Mouse (Mus musculus): ENCODE data around the gene Fzd9. TPM values are rescaled to one million over a fixed set of nuclear protein-coding genes. Genes with fewer than 3 reads are reported as not detected.

The Fzd9 gene
- polyA plus RNA-seq (2016; fragmentation: Nextera tagmentation; extraction: Ambion mirVana), result 12.2 and 14.6 TPM in 2 replicates

GRCm38 (mm10) chr5:135251079-135251454 lies at the start of gene Fzd9:
TSS of gene Fzd9 (minus strand) at chr5:135251230.
- H3K4me1 ChIP-seq, result peaks cover 69% of the 10 kb centered on the region
- H3K9me3 ChIP-seq, result peaks cover 1% of the 10 kb centered on the region; the same call in 1 of the 2 replicates
- peak within 1 kb of the TSS; percentile 63 for H3K4me3 ChIP-seq
- H3K27me3 ChIP-seq, result peaks cover 20% of the 10 kb centered on the region
- peak within 1 kb of the TSS; percentile 94 for H3K4me2 ChIP-seq (replicated peaks)
- peak within 1 kb of the TSS; percentile 75 for H3K9ac ChIP-seq (replicated peaks)
- WGBS, result under 1% methylated on average over 51 of the region's 51 CpGs
- peak; percentile 59 for ATAC-seq (ENCODE audit: low FRiP score, low read depth)
- H3K27ac ChIP-seq (replicated peaks), result peak within 1 kb of the TSS; percentile 35; the same call in 1 of the 2 replicates
- H3K36me3 ChIP-seq, result peaks cover 5% of the 10 kb centered on the region

GRCm38 (mm10) chr5:135292001-135292400 lies 41.0 kb upstream of the Fzd9 start:
- no peak overlapping the region for H3K27ac ChIP-seq (replicated peaks)
- H3K36me3 ChIP-seq, result no peaks in the 10 kb centered on the region
- H3K4me2 ChIP-seq (replicated peaks), result no peak overlapping the region
- WGBS, result 83% methylated on average over 2 of the region's 2 CpGs
- no peak for ATAC-seq (ENCODE audit: low FRiP score, low read depth)
- no peak overlapping the region for H3K4me3 ChIP-seq
- H3K9me3 ChIP-seq, result no peaks in the 10 kb centered on the region
- no peaks in the 10 kb centered on the region for H3K27me3 ChIP-seq
- H3K9ac ChIP-seq (replicated peaks), result no peak overlapping the region
- 0 out of 2 replicates have a peak, but pooled peaks cover 4% of the 10 kb centered on the region for H3K4me1 ChIP-seq

- 48% methylated on average over 4 of the region's 4 CpGs for WGBS
Measured at GRCm38 (mm10) chr5:135291193-135291592, 40.2 kb upstream of the Fzd9 start.

GRCm38 (mm10) chr5:135290703-135291102 lies 39.7 kb upstream of the Fzd9 start:
- no peak for ATAC-seq (ENCODE audit: low FRiP score, low read depth)
- H3K4me1 ChIP-seq, result 0 out of 2 replicates have a peak, but pooled peaks cover 4% of the 10 kb centered on the region

More at GRCm38 (mm10) chr5:135291193-135291592, 40.2 kb upstream of the Fzd9 start:
- Histone ChIP-seq H3K4me2 (replicated peaks) (no peak overlapping the region), H3K36me3 (no peaks in the 10 kb centered on the region), H3K4me3 (no peak overlapping the region), H3K9me3 (no peaks in the 10 kb centered on the region), H3K9ac (replicated peaks) (no peak overlapping the region), H3K4me1 (0 out of 2 replicates have a peak, but pooled peaks cover 4% of the 10 kb centered on the region), H3K27ac (replicated peaks) (no peak overlapping the region), H3K27me3 (no peaks in the 10 kb centered on the region)
- no peak for ATAC-seq (ENCODE audit: low FRiP score, low read depth)

GRCm38 (mm10) chr5:135286926-135287325 lies 35.9 kb upstream of the Fzd9 start:
- no peak overlapping the region for H3K9ac ChIP-seq (replicated peaks)
- H3K4me3 ChIP-seq, result no peak overlapping the region
- H3K36me3 ChIP-seq, result no peaks in the 10 kb centered on the region
- H3K27me3 ChIP-seq, result no peaks in the 10 kb centered on the region
- no peak overlapping the region for H3K4me2 ChIP-seq (replicated peaks)
- ATAC-seq (ENCODE audit: low FRiP score, low read depth), result no peak
- H3K9me3 ChIP-seq, result no peaks in the 10 kb centered on the region
- H3K4me1 ChIP-seq, result 0 out of 2 replicates have a peak, but pooled peaks cover 4% of the 10 kb centered on the region
- no peak overlapping the region for H3K27ac ChIP-seq (replicated peaks)
- 82% methylated on average over 5 of the region's 5 CpGs for WGBS

More at GRCm38 (mm10) chr5:135290703-135291102, 39.7 kb upstream of the Fzd9 start:
- H3K9ac ChIP-seq (replicated peaks), result no peak overlapping the region
- 82% methylated on average over 6 of the region's 6 CpGs for WGBS
- H3K36me3 ChIP-seq, result no peaks in the 10 kb centered on the region
- no peaks in the 10 kb centered on the region for H3K27me3 ChIP-seq
- H3K4me3 ChIP-seq, result no peak overlapping the region
- H3K27ac ChIP-seq (replicated peaks), result no peak overlapping the region
- no peak overlapping the region for H3K4me2 ChIP-seq (replicated peaks)
- no peaks in the 10 kb centered on the region for H3K9me3 ChIP-seq

- peak; percentile 79 for ATAC-seq (ENCODE audit: low FRiP score, low read depth)
- Histone ChIP-seq H3K9me3 (no peaks in the 10 kb centered on the region), H3K4me2 (replicated peaks) (no peak overlapping the region), H3K27ac (replicated peaks) (no peak overlapping the region), H3K4me3 (no peak overlapping the region), H3K4me1 (0 out of 2 replicates have a peak, but pooled peaks cover 2% of the 10 kb centered on the region), H3K36me3 (no peaks in the 10 kb centered on the region), H3K9ac (replicated peaks) (no peak overlapping the region), H3K27me3 (no peaks in the 10 kb centered on the region)
- WGBS, result under 1% methylated on average over 6 of the region's 6 CpGs
Measured at GRCm38 (mm10) chr5:135286185-135286584, 35.2 kb upstream of the Fzd9 start.

- ATAC-seq (ENCODE audit: low FRiP score, low read depth), result no peak
- H3K9me3 ChIP-seq, result no peaks in the 10 kb centered on the region
- no peak overlapping the region for H3K4me2 ChIP-seq (replicated peaks)
- 62% methylated on average over 3 of the region's 3 CpGs for WGBS
- no peak overlapping the region for H3K4me3 ChIP-seq
- no peak overlapping the region for H3K9ac ChIP-seq (replicated peaks)
- H3K36me3 ChIP-seq, result no peaks in the 10 kb centered on the region
- no peak overlapping the region for H3K27ac ChIP-seq (replicated peaks)
- no peaks in the 10 kb centered on the region for H3K4me1 ChIP-seq
- H3K27me3 ChIP-seq, result no peaks in the 10 kb centered on the region
Measured at GRCm38 (mm10) chr5:135285211-135285610, 34.2 kb upstream of the Fzd9 start.

GRCm38 (mm10) chr5:135280226-135280625 lies 29.2 kb upstream of the Fzd9 start:
- H3K9me3 ChIP-seq, result no peaks in the 10 kb centered on the region
- no peak for ATAC-seq (ENCODE audit: low FRiP score, low read depth)
- no peak overlapping the region for H3K4me2 ChIP-seq (replicated peaks)
- H3K4me1 ChIP-seq, result peaks cover 8% of the 10 kb centered on the region
- H3K9ac ChIP-seq (replicated peaks), result no peak overlapping the region
- H3K4me3 ChIP-seq, result no peak overlapping the region
- H3K27me3 ChIP-seq, result peaks cover 16% of the 10 kb centered on the region
- WGBS, result 87% methylated on average over 9 of the region's 9 CpGs
- no peaks in the 10 kb centered on the region for H3K36me3 ChIP-seq
- no peak overlapping the region for H3K27ac ChIP-seq (replicated peaks)

DNA sequence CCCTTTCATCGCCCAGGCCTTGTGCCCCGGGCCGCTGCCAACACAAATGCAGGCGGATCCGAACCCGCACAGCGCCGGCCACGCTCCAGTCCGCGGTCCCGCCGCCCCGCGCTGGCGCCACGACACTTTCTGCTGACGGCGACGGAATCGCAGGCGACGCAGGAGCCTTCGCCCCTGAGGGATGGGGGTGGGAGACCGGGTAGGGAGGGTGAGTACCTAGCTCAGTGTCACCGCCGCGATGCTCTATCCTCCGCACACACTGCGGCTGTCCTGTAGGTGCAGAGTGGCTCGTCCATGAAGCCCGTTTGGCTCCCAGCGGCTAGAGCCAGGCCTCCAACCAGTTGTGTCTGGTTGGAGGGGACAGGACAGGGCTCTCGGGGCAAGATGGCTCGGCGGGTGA lies 25.6 kb upstream of the Fzd9 start:
- WGBS, result 3% methylated on average over 36 of the region's 36 CpGs

GRCm38 (mm10) chr5:135274663-135275396 lies 23.8 kb upstream of the Fzd9 start:
- Histone ChIP-seq H3K9me3 (no peaks in the 10 kb centered on the region), H3K36me3 (no peaks in the 10 kb centered on the region), H3K9ac (replicated peaks) (0 out of 2 replicates have a peak overlapping the region, but pooled peaks have one; percentile 11), H3K27me3 (peaks cover 16% of the 10 kb centered on the region), H3K4me3 (0 out of 2 replicates have a peak overlapping the region, but pooled peaks have one; percentile 6), H3K4me2 (replicated peaks) (peak overlapping the region; percentile 26), H3K4me1 (peaks cover 33% of the 10 kb centered on the region), H3K27ac (replicated peaks) (peak overlapping the region; percentile 71)
- 9% methylated on average over 15 of the region's 15 CpGs for WGBS
- ATAC-seq (ENCODE audit: low FRiP score, low read depth), result no peak

More for the DNA sequence above, 25.6 kb upstream of the Fzd9 start:
- Histone ChIP-seq H3K27ac (replicated peaks) (no peak overlapping the region), H3K36me3 (no peaks in the 10 kb centered on the region), H3K4me1 (peaks cover 30% of the 10 kb centered on the region), H3K27me3 (peaks cover 16% of the 10 kb centered on the region), H3K4me2 (replicated peaks) (peak overlapping the region; percentile 46), H3K9ac (replicated peaks) (no peak overlapping the region; the same call in 1 of the 2 replicates), H3K9me3 (no peaks in the 10 kb centered on the region), H3K4me3 (peak overlapping the region; percentile 27)
- ATAC-seq (ENCODE audit: low FRiP score, low read depth), result no peak

DNA sequence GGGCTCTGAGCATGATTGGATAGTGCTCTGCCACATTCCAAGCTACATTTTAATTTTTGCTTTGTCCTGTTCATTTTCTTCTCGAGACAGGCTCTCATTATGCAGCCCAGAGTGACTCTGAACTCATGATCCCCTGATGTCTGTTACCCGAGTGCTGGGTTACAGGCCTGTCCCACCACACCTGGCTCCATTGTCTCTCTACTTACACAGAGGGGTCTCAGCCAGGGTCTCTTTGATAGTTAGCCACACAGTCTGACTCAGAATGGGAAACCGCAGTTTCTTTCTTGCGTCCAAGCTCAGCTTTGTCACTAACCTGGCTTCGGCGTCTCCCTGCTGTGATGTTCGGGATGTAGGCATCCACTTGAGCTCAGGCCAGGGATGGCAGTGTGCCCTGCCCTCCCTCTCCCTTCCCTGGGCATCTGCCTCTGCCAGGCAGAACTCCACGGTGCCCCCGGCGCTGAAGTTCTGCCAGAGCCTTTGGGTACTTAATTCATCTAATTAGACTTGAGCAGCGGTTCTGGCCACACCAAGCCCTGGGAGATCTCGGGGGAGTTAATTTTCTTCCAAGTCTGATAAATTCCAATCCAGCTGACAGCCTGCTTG lies 20.6 kb upstream of the Fzd9 start:
- no peak overlapping the region for H3K4me2 ChIP-seq (replicated peaks)
- peaks cover 30% of the 10 kb centered on the region for H3K4me1 ChIP-seq
- peak overlapping the region; percentile 25; the same call in 1 of the 2 replicates for H3K27ac ChIP-seq (replicated peaks)
- H3K36me3 ChIP-seq, result no peaks in the 10 kb centered on the region
- H3K9me3 ChIP-seq, result no peaks in the 10 kb centered on the region
- 59% methylated on average over 12 of the region's 12 CpGs for WGBS
- no peak for ATAC-seq (ENCODE audit: low FRiP score, low read depth)
- peaks cover 11% of the 10 kb centered on the region for H3K27me3 ChIP-seq
- no peak overlapping the region for H3K4me3 ChIP-seq
- no peak overlapping the region for H3K9ac ChIP-seq (replicated peaks)

DNA sequence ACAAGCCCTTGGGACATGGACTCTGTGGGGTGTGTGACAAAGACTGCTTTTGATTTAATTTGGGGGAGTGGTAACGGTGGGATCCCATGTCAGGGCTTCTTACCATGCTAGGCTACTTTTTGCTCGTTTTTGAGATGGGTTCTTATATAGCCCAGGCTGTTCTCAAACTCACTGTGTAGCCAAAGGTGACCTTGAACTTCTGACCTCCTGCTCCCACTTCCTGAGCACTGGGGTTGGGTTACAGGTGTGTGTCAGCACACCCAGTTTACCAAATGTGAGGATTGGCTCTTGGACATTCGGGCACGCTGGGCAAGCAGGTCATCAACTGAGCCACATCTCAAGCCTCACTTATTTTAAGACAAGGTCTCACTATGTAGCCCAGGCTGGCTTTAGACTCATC lies 19.3 kb upstream of the Fzd9 start:
- Histone ChIP-seq H3K27ac (replicated peaks) (no peak overlapping the region), H3K4me1 (peaks cover 26% of the 10 kb centered on the region)
- WGBS, result 91% methylated on average over 4 of the region's 4 CpGs

More for the DNA sequence above, 19.3 kb upstream of the Fzd9 start:
- Histone ChIP-seq H3K4me3 (no peak overlapping the region), H3K4me2 (replicated peaks) (no peak overlapping the region), H3K9ac (replicated peaks) (no peak overlapping the region), H3K36me3 (no peaks in the 10 kb centered on the region), H3K9me3 (no peaks in the 10 kb centered on the region), H3K27me3 (no peaks in the 10 kb centered on the region)
- ATAC-seq (ENCODE audit: low FRiP score, low read depth), result no peak

All from midbrain, embryonic 12.5 days (tissue).